Mouse (Mus musculus) heart, postnatal 25 days (tissue): ENCODE data around the gene Klhl30. TPM values are rescaled to one million over a fixed set of nuclear protein-coding genes. Genes with fewer than 3 reads are reported as not detected.

Experiments
- total RNA-seq, 2 experiments: library from RNA; stranded (reverse); gene quantifications; 2 replicates each; pipeline ENCODE4 v1.2.3; 2021

The Klhl30 gene
- total RNA-seq, 2 experiments from 2014 or later: 46.3 to 52.0 TPM

Other genes with a start within 250 kb of the Klhl30 start
- gene Rbm44, start 205.9 kb upstream of the Klhl30 start, total RNA-seq: under 1 TPM in 1 of 2 experiments, not detected in 1; 0.10 TPM
- gene Ramp1, start 171.2 kb upstream of the Klhl30 start, total RNA-seq: 10 to 100 TPM in 1 of 2 experiments, 1 to 10 TPM in 1; 7.7 to 10.1 TPM
- 10 to 100 TPM; 48.7 to 49.3 TPM for gene Ube2f, start 100.7 kb upstream of the Klhl30 start, total RNA-seq
- 10 to 100 TPM; 17.7 to 18.8 TPM for gene Scly, start 52.7 kb upstream of the Klhl30 start, total RNA-seq
- under 1 TPM in 1 of 2 experiments, not detected in 1; 0.05 TPM for gene Espnl, start 28.9 kb upstream of the Klhl30 start, total RNA-seq
- under 1 TPM in 1 of 2 experiments, not detected in 1; 0.26 TPM for gene Erfe, start 15.4 kb downstream of the Klhl30 start, total RNA-seq
- 10 to 100 TPM; 41.3 to 48.1 TPM for gene Ilkap, start 47.8 kb downstream of the Klhl30 start, total RNA-seq
- gene Hes6, start 63.0 kb downstream of the Klhl30 start, total RNA-seq: 10 to 100 TPM; 16.6 to 18.3 TPM
- gene Per2, start 108.3 kb downstream of the Klhl30 start, total RNA-seq: 10 to 100 TPM in 1 of 2 experiments, 1 to 10 TPM in 1; 2.1 to 11.7 TPM
- gene Traf3ip1, start 143.6 kb downstream of the Klhl30 start, total RNA-seq: 1 to 10 TPM; 5.7 to 5.9 TPM
- gene Asb1, start 189.5 kb downstream of the Klhl30 start, total RNA-seq: 10 to 100 TPM; 16.1 to 17.3 TPM